Mouse (Mus musculus) frontal cortex, postnatal 25 days (tissue): ENCODE results near the gene Kif7.

Experiments
- DNase-seq, 2 experiments: peaks; one replicate each; pipeline ENCODE4 v3.0.0; 2022; ENCODE audit warnings: low spot score in 2 of 2

The Kif7 gene

DNA sequence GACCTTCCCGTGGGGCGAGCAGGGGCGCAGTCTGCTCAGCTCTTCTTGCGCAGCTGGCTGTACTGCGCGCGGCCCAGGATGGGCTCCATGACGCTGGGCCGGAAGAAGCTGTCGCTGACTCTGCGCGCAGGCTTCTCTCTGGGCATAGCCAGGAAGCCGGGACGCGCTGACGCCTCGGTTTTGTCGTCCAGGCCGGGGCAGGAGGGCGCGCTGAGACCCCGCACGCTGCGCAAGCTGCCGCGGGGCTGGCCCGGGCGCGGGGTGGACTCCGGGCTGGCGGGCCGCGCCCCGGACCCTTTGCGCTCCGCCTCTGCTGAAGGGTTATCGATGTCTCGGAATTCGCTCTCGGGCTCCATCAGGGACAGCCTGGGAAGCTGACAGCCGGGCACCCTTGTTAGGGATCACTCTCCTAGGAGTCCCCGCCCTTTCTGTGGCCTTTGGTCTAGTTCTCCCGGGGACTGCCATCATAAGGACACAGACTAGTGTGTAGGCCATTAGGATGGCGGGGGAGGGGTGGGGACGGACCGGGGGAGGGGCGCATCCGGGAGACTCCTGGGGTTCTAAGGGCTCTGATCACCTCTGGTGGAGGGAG, 6.0 kb upstream of the Kif7 start:
- DNase-seq, result peak; percentile 26 to 28

DNA sequence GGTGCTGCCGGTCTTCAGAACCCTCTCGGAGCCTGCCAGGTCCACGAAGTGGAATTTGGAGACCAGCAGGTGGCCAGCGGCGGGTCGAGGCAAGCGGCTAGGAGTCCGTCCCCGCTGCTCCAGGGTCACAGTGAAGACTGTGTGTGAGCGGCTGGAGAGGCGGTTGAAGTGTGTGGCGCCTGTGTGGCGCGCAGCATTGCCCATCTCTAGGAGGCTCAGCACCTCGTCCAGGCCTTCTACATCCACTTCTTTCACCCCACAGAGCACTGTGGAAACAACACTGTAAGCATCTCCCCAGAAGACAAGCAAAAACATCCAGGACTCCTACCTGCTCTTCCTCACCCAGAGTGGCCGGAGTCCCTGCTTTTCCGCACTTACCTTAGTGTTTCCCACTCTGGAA, 4.7 kb downstream of the Kif7 start:
- DNase-seq, result no peak

DNA sequence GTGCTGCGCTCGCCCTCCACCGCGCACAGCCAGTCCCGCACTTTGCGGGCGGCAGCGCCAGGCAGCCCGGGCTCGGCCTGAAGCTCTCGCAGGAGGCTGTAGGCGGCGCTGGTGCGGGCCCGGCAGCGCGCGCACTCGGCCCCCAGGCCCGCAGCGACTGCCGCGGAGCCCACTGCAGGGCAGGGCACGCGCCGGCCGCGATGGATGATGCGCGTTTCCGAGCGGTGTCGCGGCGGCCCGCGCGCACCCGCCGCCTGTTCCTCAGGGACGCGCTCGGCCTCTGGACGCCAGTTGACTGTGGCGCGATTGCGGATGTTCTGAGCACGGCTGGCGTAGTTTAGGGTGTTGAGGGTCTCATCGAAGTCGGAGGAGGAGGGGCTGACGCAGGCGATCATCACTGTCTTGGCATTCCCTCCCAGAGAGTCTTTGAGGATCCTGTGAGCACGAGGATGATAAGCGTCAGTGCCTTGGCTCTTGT, 5.4 kb downstream of the Kif7 start:
- peak in 1 of 2 experiments; percentile 42 for DNase-seq

DNA sequence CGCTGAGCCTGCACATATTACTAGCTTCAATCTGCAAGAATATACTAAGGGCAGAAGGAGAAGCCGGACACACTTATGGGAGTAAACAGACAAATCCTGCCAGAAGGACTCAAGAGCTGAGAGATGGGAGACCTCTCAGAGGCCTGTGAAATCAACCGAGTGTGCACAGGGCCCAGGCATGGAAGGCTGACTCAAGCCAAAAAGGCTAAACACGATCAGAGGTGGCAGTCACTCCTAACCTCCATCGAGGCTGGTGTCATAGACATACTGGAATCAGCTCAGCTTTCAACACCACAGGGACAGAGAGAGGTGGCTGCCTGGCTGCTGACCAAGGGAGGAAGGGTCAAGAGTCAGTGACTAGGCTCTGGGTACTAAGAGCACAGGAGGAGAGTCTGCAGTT, 10.3 kb downstream of the Kif7 start:
- DNase-seq, result no peak

DNA sequence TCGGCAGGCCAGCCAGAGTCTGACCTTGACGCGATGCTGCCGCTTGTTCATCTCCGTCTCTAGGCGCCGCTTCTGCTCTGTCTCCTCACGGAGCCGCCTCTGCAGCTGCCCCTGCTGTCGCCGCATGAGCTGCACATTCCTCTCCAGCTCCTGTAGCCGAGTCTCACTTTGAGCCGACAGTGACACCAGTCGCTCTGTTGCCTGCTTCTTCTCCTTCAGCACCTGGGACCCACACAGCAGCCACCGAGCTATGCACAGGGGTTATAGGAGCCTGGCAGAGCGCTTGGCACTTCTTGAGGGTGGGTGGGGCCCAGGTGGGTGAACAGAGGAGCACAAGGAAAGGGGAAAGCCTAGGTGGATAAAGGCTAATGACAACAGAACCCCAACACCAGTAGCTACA, 12.8 kb downstream of the Kif7 start:
- no peak for DNase-seq

DNA sequence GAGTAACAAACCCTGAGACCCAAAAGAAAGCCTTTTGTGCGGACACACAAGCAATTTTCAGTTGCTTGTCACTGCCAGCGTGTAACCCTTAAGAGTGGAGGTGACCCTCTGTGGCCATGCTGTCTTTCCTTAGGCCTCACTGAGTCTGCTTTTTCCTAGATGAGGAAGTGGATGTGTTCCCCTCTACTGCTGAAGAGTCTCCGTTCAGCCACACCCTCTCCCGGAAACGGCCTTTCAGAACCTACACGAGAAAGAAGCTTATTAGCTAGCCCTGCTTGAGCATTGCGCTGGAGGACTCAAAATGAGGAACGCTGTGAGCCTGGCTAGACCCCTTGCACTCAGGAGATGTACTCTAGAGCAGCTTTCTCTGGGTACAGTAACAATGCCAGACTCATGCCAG, 19.0 kb downstream of the Kif7 start:
- no peak for DNase-seq

DNA sequence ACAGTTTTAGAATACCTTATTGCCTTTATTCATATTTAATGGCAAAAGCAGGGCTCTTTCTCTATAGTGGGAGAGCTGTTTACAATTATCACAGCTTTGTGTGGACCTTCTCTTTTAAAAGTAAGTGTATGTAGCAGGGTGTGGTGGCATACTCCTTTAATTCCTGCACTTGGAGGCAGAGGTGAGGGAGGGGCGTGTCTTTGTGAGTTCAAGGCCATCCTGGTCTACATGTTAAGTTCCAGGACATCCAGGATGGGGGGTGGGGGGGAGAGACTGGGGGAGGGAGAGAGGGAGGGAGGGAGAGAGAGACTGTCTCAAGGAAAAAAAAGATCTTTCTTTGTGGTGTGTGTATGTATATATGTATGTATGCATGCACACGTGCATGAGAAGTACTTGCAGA, 35.3 kb downstream of the Kif7 start:
- no peak for DNase-seq

DNA sequence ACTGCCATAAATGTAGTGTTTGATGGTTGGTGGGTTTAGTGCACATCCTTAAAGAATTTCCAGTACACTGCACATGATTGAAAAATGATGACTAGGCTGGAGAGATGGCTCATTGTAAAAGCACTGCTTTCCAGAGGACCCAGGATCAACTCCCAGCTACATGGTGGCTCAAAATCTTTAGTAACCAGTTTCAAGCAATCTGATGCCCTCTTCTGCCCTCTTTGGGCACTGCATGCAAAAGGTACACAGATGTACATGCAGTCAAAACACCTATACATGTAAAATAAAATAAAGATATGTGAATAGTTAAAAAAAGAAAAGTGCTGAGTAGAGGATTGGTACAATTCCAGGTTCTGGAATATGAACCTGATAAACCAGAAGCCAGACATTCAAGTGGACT, 36.3 kb downstream of the Kif7 start:
- no peak for DNase-seq

DNA sequence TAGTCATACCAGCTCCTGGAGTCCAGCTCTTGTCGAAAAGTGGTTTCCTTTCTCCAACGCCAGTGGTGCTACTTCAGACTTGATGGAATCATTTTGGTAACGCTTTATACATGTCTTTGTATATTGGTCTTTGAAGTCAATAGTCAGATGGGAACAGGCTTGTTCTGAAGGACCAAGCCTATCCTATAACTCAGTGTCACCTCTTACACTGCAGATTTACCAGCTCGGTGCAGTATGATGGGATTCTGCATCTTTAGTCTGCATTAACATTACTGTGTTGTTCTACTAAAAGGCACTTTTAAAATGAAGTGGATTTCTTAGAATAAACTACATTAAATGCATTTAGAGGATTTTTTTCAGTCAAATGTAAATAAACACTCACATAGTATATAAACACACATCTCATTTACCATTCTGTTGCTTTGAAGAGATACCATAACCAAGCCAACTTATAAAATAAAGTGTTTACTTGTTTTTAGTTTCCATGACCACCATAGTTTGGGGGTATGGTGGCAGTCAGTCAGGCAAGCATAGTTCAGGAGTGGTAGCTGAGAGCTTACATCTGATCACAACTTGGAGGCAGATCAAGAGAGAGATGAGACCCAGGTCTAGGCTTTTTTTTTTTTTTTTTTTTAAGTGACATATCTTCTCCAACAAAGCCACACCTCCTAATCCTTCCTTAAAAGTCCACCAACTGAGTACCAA, 44.5 kb downstream of the Kif7 start:
- DNase-seq, result no peak

DNA sequence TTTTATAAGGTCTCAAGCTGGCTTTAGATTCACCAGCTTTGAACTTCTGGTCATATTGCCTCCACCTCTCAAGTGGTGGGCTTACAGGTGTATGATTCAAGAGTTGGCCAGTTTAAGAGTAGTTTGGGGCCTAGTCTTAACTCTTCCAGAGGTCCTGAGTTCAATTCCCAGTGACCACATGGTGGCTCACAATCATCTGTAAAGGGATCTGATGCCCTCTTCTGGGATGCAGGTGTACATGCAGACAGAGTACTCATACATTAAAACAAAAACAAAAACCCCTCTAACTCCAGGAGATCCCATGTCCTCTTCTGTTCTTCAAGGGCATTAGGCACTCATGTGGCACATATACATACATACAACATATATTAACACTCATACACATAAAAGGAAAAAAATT, 48.8 kb downstream of the Kif7 start:
- DNase-seq, result no peak

DNA sequence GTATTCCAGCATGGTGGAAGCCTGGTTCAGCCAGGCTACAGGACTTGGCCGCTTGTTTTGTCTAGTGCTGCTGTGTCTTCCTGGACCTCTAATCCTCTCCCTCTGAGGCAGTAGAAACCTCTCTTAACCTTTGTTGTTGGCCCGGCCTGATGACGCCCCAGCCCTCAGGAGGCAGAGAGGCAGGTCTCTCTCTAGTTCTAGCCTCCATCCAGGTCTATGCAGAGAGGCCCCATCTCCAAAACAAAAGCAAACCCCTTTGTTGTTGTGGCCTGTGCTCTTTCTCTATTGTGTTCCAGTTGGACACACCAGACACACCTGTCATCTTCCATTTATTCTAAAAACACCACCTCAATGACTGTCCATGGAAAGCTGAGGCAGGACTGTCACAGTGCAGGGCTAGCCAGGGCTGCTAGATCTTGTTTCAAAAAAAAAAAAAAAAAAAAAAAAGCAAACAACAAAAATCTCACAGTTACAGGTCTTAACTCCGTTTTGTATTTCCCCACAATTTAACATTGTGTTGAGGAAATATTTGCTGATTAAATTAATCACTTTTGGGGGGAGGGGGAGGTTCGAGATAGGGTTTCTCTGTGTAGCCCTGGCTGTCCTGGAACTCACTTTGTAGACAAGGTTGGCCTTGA, 54.1 kb downstream of the Kif7 start:
- no peak for DNase-seq

DNA sequence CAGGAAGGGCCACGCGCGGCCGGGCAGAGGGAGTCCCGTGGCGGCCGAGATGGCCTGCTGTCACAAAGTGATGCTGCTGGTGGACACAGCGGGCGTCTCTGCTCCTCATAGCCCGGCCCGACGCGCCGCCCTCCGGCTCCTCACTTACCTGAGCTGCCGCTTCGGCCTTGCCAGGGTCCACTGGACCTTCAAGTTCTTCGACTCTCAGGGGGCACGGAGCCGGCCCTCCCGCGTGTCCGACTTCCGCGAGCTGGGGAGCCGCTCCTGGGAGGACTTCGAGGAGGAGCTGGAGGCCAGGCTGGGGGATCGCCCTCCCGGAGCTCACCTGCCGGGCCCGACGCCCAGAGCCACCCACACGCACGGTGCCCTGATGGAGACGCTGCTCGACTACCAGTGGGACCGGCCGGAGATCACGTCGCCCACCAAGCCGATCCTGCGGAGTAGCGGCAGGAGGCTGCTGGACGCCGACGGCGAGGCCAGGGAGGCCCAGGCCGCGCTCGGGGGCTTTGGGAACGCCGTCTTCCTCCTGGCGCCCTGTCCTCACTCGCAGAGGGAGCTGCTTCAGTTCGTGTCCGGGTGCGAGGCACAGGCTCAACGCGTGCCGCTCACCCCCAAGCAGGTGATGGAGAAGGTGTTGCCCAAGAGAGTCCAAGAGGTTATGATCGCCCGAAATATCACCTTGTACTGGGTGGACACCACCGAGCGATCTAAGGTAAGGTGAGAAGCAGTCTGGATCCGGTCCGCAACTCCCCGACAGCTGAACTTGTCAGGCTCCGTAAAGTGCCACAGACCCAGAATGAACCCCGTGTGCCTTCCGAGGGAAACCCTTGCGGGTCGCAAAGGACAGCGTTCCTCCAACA, 55.0 kb downstream of the Kif7 start:
- DNase-seq, result no peak

DNA sequence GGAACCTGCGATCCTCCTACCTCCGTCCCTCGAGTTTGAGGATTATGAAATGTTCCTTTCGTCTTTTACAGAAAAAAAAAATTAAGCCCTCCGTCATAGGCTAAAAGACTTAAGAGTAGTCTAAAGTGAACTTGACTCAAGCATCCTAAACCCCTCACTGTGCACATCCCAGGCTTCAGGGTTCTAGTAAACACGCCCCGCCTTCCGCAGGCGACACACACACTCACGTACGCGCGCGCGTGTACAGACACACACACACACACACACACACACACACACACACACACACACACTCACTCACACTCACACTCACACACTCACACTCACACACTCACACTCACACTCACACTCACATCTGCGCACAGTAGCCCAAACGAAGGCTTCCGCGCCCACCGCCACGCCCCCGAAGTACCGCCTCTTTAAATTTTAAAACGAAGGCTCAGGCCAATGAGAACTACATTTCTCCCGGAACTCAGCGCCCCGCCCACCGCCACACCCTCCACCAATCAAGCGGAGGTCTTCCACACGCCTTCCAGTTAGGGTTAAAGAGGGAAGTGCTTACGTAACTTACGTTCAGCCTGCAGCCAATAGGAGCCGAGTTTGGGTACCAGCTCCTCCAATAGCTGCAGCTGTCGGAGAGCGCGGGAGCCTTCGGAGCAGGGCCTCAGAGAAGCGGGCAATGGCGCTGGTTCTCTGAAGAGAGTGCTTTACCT, 55.8 kb downstream of the Kif7 start, which contains the start of gene Ticrr:
Ticrr (plus strand) TSS at position 619 of the 713 bp plus-strand sequence.
- peak; percentile 89 to 93 for DNase-seq

DNA sequence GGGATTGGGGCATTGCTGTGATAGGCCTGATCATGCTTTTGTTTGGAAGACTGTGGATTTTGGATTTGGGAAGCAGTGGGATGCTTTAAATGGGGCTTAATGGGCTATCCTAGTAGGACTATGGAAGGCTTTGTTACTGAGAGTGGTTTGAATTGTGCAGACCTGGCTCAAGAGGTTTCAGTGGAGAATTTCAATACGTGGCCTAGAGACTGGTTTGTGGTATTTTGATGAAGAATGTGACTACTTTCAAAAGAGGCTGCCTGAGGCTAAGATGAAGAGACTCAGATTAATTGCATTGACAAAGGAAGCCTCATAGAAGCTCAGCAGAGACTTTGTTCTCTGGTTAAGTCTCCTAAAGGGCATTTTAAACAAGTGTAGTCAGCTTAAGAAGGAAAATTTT, 60.9 kb downstream of the Kif7 start:
- no peak for DNase-seq

DNA sequence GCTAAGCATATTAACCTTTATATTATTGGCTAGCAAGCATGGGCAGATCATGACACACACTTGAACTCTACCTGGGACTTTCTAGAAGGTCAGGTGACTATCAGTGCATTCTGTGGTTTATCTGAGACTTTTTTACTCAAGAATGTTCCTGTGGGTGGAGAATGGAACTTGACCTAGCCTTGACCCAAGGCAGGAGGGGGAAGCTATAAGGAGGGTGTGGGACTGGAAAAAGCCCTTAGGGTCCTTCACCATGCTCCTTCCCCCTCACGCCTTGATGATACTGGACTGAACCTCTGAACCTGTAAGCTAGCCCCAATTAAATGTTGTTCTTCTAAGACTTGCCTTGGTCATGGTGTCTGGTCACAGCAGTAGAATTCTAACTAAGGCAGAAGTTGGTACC, 61.3 kb downstream of the Kif7 start:
- no peak for DNase-seq

DNA sequence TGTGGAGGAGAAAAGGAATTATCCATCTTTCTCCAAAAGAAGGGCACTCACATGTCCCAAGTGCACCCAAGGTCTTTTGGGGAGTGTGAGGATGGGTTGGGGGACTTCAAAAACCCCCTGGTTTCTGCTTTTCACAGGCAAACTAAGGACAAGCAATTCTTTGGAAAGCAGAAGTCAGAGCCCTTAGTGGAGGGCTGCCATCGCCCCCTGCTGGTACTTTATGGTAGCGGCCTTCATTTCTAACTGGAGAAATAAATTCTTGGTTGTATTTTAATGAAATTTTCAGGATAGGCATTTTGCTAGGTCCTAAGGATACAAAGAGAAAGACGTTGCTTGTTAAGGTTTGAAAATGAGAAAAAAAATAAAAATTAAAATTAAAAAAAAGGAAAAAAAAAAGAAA, 66.5 kb downstream of the Kif7 start:
- peak; percentile 56 to 57 for DNase-seq
